Mouse (Mus musculus) MEL (cell line): ENCODE measurements around the gene Col18a1.

Experiments
- CHD1 ChIP-seq: IDR thresholded peaks from 2 replicates; pipeline ENCODE4 v1.6.1; 2012; ENCODE audit warnings: low read depth, mild to moderate bottlenecking, inconsistent platforms, low read length, improper control_type of control experiment
- CTCF ChIP-seq, 3 experiments: IDR thresholded peaks in 2 of 3; conservative IDR thresholded peaks in 1 of 3; 2 replicates each; pipeline ENCODE4 v1.5.1; 2011 to 2012; ENCODE audit warnings: low read length in 3 of 3, low read depth in 2 of 3, mild to moderate bottlenecking in 2 of 3, improper control_type of control experiment in 1 of 3, inconsistent platforms in 1 of 3, mixed read lengths in 1 of 3, moderate library complexity in 1 of 3; ENCODE audit not compliant: control insufficient read depth in 1 of 3, insufficient read depth in 1 of 3, poor library complexity in 1 of 3, severe bottlenecking in 1 of 3
- EP300 ChIP-seq, 2 experiments: IDR thresholded peaks; 2 replicates each; pipeline ENCODE4 v1.6.1; 2011; ENCODE audit warnings: improper control_type of control experiment in 2 of 2, low read length in 2 of 2, low read depth in 1 of 2, mild to moderate bottlenecking in 1 of 2
- ETS1 ChIP-seq: IDR thresholded peaks from 2 replicates; pipeline ENCODE4 v1.6.1; 2012; ENCODE audit warnings: low read depth, mild to moderate bottlenecking, inconsistent platforms, low read length, improper control_type of control experiment, moderate library complexity
- GATA1 ChIP-seq: IDR thresholded peaks from 2 replicates; pipeline ENCODE4 v1.6.1; 2011; ENCODE audit warnings: low read depth, low read length, improper control_type of control experiment
- MAX ChIP-seq: IDR thresholded peaks from 2 replicates; pipeline ENCODE4 v1.6.1; 2011; ENCODE audit warnings: low read length, improper control_type of control experiment
- MYC ChIP-seq: IDR thresholded peaks from 2 replicates; pipeline ENCODE4 v1.6.1; 2011; ENCODE audit warnings: low read depth, mild to moderate bottlenecking, low read length, improper control_type of control experiment, moderate library complexity
- NRF1 ChIP-seq: IDR thresholded peaks from 2 replicates; pipeline ENCODE4 v1.6.1; 2014; ENCODE audit warnings: low read depth, mild to moderate bottlenecking, inconsistent platforms, low read length, improper control_type of control experiment, moderate library complexity; ENCODE audit not compliant: poor library complexity, insufficient read depth, severe bottlenecking
- SMC3 ChIP-seq: IDR thresholded peaks from 2 replicates; pipeline ENCODE4 v1.6.1; 2011; ENCODE audit warnings: low read depth, low read length, improper control_type of control experiment
- ZC3H11A ChIP-seq: IDR thresholded peaks from 2 replicates; pipeline ENCODE4 v1.6.1; 2012; ENCODE audit warnings: low read depth, mild to moderate bottlenecking, inconsistent platforms, low read length, improper control_type of control experiment

DNA sequence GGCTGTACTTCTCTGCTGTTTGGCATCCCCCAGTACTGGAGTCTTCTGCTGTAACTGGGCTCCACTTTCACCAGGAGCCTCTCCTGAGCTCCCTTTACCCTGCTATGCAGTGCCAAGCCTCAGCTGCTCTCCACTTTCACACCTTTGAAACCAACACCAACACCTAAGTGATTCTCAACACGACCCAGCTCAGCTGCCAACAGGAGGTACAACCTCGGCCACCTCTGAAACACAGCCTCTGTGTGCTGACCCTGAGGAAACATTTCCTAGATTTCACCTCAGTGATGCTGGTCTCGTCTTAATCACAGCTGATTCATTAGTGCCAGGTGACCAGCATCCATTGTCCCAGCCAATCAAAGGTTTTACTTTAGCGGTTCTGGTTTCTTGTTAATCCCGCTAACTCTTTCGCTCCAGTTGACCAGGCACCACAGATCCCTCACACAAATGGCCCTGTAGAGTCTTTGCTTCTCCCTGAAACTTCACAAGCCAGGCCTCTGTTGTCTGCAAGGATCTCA is 137.5 kb downstream of the Col18a1 start:
- TF ChIP-seq NRF1 (no peak), EP300 (IDR thresholded peaks at IDR 0.05; ENCODE audit: low read depth in 1 of 2, low read length in 2 of 2) (no peak), GATA1 (no peak), MYC (no peak), ETS1 (no peak), MAX (no peak), CTCF (IDR thresholded peaks at IDR 0.05 in 2 of 3, conservative IDR thresholded peaks at IDR 0.05 in 1 of 3; ENCODE audit: control insufficient read depth in 1 of 3, insufficient read depth in 1 of 3, low read depth in 2 of 3, low read length in 3 of 3, poor library complexity in 1 of 3, severe bottlenecking in 1 of 3) (no peak), SMC3 (no peak), ZC3H11A (no peak), CHD1 (no peak)
